Mouse (Mus musculus) forebrain, embryonic 14.5 days (tissue): ENCODE data around the gene 4921517D22Rik. TPM values are rescaled to one million over a fixed set of nuclear protein-coding genes. Genes with fewer than 3 reads are reported as not detected.

Experiments
- ATAC-seq: fragments of 200-750 bp; cut with Nextera tagmentation; 2 replicates; pipeline ENCODE4 v1.8.0; 2017; ENCODE audit warnings: mild to moderate bottlenecking, moderate library complexity
- DNase-seq: peaks from one replicate; pipeline ENCODE4 v3.0.0-alpha.2; 2015; ENCODE audit warnings: low spot score
- H3K27ac ChIP-seq: fragments of 300-500 bp; sonication (generic); 2 replicates; pipeline ENCODE4 v1.5.1; 2014; ENCODE audit warnings: low read depth, mild to moderate bottlenecking, control low read depth, low read length, moderate library complexity
- H3K27me3 ChIP-seq: fragments of 300-500 bp; sonication (generic); replicated peaks from 2 replicates; pipeline ENCODE4 v1.6.1; 2014; ENCODE audit warnings: low read length, control low read depth, mixed read lengths; ENCODE audit not compliant: control insufficient read depth, insufficient read depth
- H3K36me3 ChIP-seq: fragments of 300-500 bp; sonication (generic); 2 replicates; pipeline ENCODE4 v1.6.1; 2014; ENCODE audit warnings: low read length, control low read depth; ENCODE audit not compliant: control insufficient read depth, insufficient read depth
- H3K4me1 ChIP-seq: fragments of 300-500 bp; sonication (generic); 2 replicates; pipeline ENCODE4 v1.6.1; 2014; ENCODE audit warnings: antibody characterized with exemption, low read length, control low read depth; ENCODE audit not compliant: control insufficient read depth, insufficient read depth
- H3K4me2 ChIP-seq: fragments of 300-500 bp; sonication (generic); 2 replicates; pipeline ENCODE4 v1.6.1; 2014; ENCODE audit warnings: mild to moderate bottlenecking, control low read depth, low read length
- H3K4me3 ChIP-seq: fragments of 300-500 bp; sonication (generic); 2 replicates; pipeline ENCODE4 v1.5.1; 2014; ENCODE audit warnings: low read depth, low read length, control low read depth
- H3K9ac ChIP-seq: fragments of 300-500 bp; sonication (generic); 2 replicates; pipeline ENCODE4 v1.6.1; 2014; ENCODE audit warnings: mild to moderate bottlenecking, low read length, control low read depth, moderate library complexity
- H3K9me3 ChIP-seq: fragments of 300-500 bp; sonication (generic); replicated peaks from 2 replicates; pipeline ENCODE4 v1.6.1; 2016; ENCODE audit warnings: low read length, control low read depth, mixed read lengths; ENCODE audit not compliant: control insufficient read depth
- WGBS: fragments of 180-500 bp; shearing (Covaris S2); extraction: QIAGEN DNeasy Blood & Tissue Kit; methylation state at CpG from one replicate; pipeline ENCODE4 v1.1.7; 2014; 5-methylcytosine and 5-hydroxymethylcytosine counted together
- polyA plus RNA-seq: library from polyadenylated mRNA; unstranded; fragments of >200 nt; fragmentation: Nextera tagmentation; extraction: Ambion mirVana; gene quantifications from 2 replicates; pipeline ENCODE4 v1.2.1, GENCODE M21; 2014

4921517D22Rik gene
- polyA plus RNA-seq, 1 experiment from 2014 or later: not detected

DNA sequence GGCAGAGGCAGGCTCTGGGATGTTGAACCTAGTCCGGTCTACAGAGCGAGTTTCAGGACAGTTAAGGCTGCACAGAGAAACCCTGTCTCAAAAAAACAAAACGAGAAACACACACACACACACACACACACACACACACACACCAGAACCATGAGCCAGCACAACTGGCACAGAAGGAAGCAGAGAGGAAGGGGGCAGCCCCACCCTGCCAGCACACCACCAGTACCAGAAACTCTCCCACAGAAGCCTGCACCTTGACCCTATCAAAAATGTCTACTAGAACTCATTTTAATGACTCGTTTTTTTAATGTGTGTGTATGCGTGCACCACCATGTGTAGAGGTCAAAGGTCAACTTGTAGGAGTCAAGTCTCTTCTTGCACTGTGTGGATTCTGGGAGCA lies 44.1 kb downstream of the 4921517D22Rik start:
- H3K4me2 ChIP-seq: no peak overlapping the region
- H3K27me3 ChIP-seq: no peaks in the 10 kb centered on the region
- 89% methylated on average over 5 of the region's 5 CpGs for WGBS
- H3K4me1 ChIP-seq: peaks cover 5% of the 10 kb centered on the region
- no peak overlapping the region for H3K4me3 ChIP-seq
- no peak for DNase-seq
- H3K9ac ChIP-seq: no peak overlapping the region
- H3K36me3 ChIP-seq: peaks cover 67% of the 10 kb centered on the region
- no peak overlapping the region for H3K27ac ChIP-seq
- H3K9me3 ChIP-seq: no peaks in the 10 kb centered on the region
- no peak for ATAC-seq

GRCm38 (mm10) chr13:59648598-59648997 lies 45.3 kb downstream of the 4921517D22Rik start:
- no peak overlapping the region for H3K4me2 ChIP-seq
- no peak overlapping the region for H3K27ac ChIP-seq
- no peak for ATAC-seq
- H3K9ac ChIP-seq: no peak overlapping the region
- H3K27me3 ChIP-seq: no peaks in the 10 kb centered on the region
- no peak overlapping the region for H3K4me3 ChIP-seq
- no peaks in the 10 kb centered on the region for H3K9me3 ChIP-seq
- H3K4me1 ChIP-seq: peaks cover 4% of the 10 kb centered on the region
- 91% methylated on average over 6 of the region's 6 CpGs for WGBS
- H3K36me3 ChIP-seq: peaks cover 62% of the 10 kb centered on the region
- no peak for DNase-seq

DNA sequence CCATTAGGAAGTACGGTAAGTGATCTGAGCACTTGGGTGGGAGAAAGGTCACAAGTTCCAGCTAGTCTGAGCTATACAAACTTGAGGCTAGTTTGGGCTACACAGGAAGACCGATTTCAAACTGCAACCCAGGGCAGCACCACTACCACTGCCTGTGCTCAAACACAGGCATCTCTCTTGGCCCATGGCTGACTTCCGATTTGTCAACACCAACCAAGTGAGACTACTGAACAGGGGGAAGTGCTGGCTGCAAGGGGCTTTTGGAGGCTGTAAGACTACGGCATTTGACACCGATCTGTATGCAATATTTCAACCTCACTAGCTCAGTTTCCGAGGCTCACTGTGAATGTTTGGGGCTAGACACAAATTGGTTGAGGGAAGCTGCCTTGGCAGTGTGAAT lies 46.4 kb downstream of the 4921517D22Rik start:
- H3K4me2 ChIP-seq: no peak overlapping the region
- H3K9me3 ChIP-seq: no peaks in the 10 kb centered on the region
- 86% methylated on average over 6 of the region's 6 CpGs for WGBS
- no peaks in the 10 kb centered on the region for H3K4me1 ChIP-seq
- H3K9ac ChIP-seq: no peak overlapping the region
- no peak overlapping the region for H3K27ac ChIP-seq
- H3K4me3 ChIP-seq: no peak overlapping the region
- H3K36me3 ChIP-seq: peaks cover 70% of the 10 kb centered on the region
- H3K27me3 ChIP-seq: no peaks in the 10 kb centered on the region
- ATAC-seq: no peak
- no peak for DNase-seq

DNA sequence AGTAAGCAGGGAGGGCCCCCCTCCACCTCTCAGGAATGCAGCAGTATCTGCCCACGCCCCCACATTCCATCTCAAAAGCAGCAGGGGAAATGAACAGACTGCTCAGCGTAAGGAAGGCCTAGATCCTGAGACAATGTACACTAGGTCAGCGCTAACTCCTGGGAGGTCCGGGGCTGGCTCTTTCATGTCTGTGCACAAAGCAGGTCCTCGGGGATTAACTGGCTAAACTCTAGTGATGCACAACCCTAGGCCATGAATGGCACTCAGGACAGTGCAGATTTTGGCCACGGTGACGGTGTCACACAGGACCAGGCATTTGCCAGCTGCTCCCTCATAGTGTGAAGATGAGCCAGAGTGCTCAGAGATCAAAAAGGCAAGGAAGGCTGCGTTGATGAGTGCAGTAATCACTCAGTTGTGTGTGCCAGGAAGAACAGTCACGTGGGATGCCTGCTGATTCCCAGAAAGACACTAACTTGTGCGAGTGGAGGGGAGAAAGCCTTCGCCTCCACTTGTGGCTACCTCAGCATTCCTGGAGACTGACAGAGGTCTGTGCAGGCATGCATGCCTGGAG lies 47.1 kb downstream of the 4921517D22Rik start:
- ATAC-seq (no peak), DNase-seq (peak; percentile 7)
- no peak overlapping the region for H3K4me3 ChIP-seq
- H3K9ac ChIP-seq: no peak overlapping the region
- H3K4me1 ChIP-seq: no peaks in the 10 kb centered on the region
- 26% methylated on average over 11 of the region's 11 CpGs for WGBS
- no peaks in the 10 kb centered on the region for H3K9me3 ChIP-seq
- peaks cover 74% of the 10 kb centered on the region for H3K36me3 ChIP-seq
- no peak overlapping the region for H3K4me2 ChIP-seq
- no peaks in the 10 kb centered on the region for H3K27me3 ChIP-seq
- H3K27ac ChIP-seq: no peak overlapping the region

GRCm38 (mm10) chr13:59645491-59645890 lies 48.4 kb downstream of the 4921517D22Rik start:
- DNase-seq (no peak), ATAC-seq (no peak)
- Histone ChIP-seq H3K4me1 (no peaks in the 10 kb centered on the region), H3K27me3 (no peaks in the 10 kb centered on the region), H3K9ac (no peak overlapping the region), H3K4me2 (no peak overlapping the region), H3K27ac (no peak overlapping the region), H3K4me3 (no peak overlapping the region), H3K9me3 (no peaks in the 10 kb centered on the region), H3K36me3 (peaks cover 75% of the 10 kb centered on the region)
- WGBS: 95% methylated on average over 3 of the region's 3 CpGs

- DNase-seq (no peak), ATAC-seq (no peak)
- H3K4me2 ChIP-seq: no peak overlapping the region
- no peak overlapping the region for H3K9ac ChIP-seq
- no peaks in the 10 kb centered on the region for H3K4me1 ChIP-seq
- 92% methylated on average over 2 of the region's 2 CpGs for WGBS
- H3K27me3 ChIP-seq: no peaks in the 10 kb centered on the region
- H3K9me3 ChIP-seq: no peaks in the 10 kb centered on the region
- no peak overlapping the region for H3K4me3 ChIP-seq
- no peak overlapping the region for H3K27ac ChIP-seq
- H3K36me3 ChIP-seq: peaks cover 71% of the 10 kb centered on the region
Observed at GRCm38 (mm10) chr13:59642818-59643217, 51.1 kb downstream of the 4921517D22Rik start.

- ATAC-seq (no peak), DNase-seq (no peak)
- 84% methylated on average over 6 of the region's 6 CpGs for WGBS
- Histone ChIP-seq H3K9me3 (no peaks in the 10 kb centered on the region), H3K4me1 (no peaks in the 10 kb centered on the region), H3K9ac (no peak overlapping the region), H3K4me2 (no peak overlapping the region), H3K4me3 (no peak overlapping the region), H3K27me3 (no peaks in the 10 kb centered on the region), H3K36me3 (peaks cover 73% of the 10 kb centered on the region), H3K27ac (no peak overlapping the region)
Observed at GRCm38 (mm10) chr13:59640178-59640440, 53.8 kb downstream of the 4921517D22Rik start.

- 91% methylated on average over 16 of the region's 16 CpGs for WGBS
- Histone ChIP-seq H3K27ac (no peak overlapping the region), H3K36me3 (peaks cover 73% of the 10 kb centered on the region), H3K27me3 (no peaks in the 10 kb centered on the region), H3K9me3 (no peaks in the 10 kb centered on the region), H3K4me1 (no peaks in the 10 kb centered on the region), H3K9ac (no peak overlapping the region), H3K4me3 (no peak overlapping the region), H3K4me2 (no peak overlapping the region)
- no peak for ATAC-seq
- no peak for DNase-seq
Observed at GRCm38 (mm10) chr13:59639368-59640177, 54.3 kb downstream of the 4921517D22Rik start.

DNA sequence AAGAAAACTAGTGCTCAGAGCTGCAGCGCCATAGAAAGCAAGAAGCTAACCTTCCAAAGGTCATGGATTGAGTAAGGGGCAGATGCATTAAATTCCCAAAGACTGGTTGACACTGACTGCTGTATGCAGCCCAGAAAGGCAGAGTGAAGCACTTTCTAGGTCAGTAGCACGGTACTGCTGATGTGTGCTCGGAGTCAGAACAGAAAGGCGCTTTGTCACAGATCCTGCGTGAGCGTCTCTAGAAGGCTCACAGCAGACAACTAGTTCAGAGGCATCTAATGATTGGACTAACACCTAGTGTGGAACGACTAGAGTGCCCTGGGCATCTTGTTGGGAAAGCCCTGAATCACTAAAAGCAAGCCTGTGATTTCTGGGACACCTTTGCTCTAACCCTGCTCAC lies 56.1 kb downstream of the 4921517D22Rik start:
- no peak overlapping the region for H3K4me3 ChIP-seq
- 89% methylated on average over 7 of the region's 7 CpGs for WGBS
- peaks cover 85% of the 10 kb centered on the region for H3K36me3 ChIP-seq
- H3K27ac ChIP-seq: no peak overlapping the region
- no peaks in the 10 kb centered on the region for H3K9me3 ChIP-seq
- no peaks in the 10 kb centered on the region for H3K4me1 ChIP-seq
- DNase-seq (no peak), ATAC-seq (no peak)
- H3K9ac ChIP-seq: no peak overlapping the region
- no peak overlapping the region for H3K4me2 ChIP-seq
- no peaks in the 10 kb centered on the region for H3K27me3 ChIP-seq
